In genomic region chr13:63885532-63885949, GRCm38 (mm10) we compare ENCODE assay signal across 15 mouse cellular contexts.
DNase-seq lines count a peak whose midpoint lies in the region; ATAC-seq and TF ChIP-seq lines count a peak whose summit lies in the region.
"Had no signal": no experiment of that assay in that cellular context is flagged by ENCODE, and none has a peak within 500 bp of the region (broad histone marks: within the 10 kb centered on the region; RNA-seq: fewer than 3 reads in every experiment).

No protein-coding gene starts in this region.

- peak; percentile 77 for ATAC-seq in liver, embryonic 13.5 days (ENCODE audit: low read depth)
- ATAC-seq in hindbrain, postnatal 0 days = no peak
- ATAC-seq: forebrain, embryonic 15.5 days had no signal

- no peak overlapping the region for H3K4me3 ChIP-seq in liver, embryonic 13.5 days (replicated peaks)
- H3K4me3 ChIP-seq in hindbrain, postnatal 0 days (ENCODE audit: low read length) = no peak overlapping the region
- H3K4me3 ChIP-seq: embryonic facial prominence, embryonic 13.5 days; forebrain, embryonic 15.5 days; heart, embryonic 12.5 days; neural tube, embryonic 13.5 days had no signal

- no peaks in the 10 kb centered on the region for H3K27me3 ChIP-seq in liver, embryonic 13.5 days
- H3K27me3 ChIP-seq in hindbrain, postnatal 0 days (ENCODE audit: insufficient read depth, low read length) = no peaks in the 10 kb centered on the region
- H3K27me3 ChIP-seq: embryonic facial prominence, embryonic 13.5 days; forebrain, embryonic 15.5 days; heart, embryonic 12.5 days; neural tube, embryonic 13.5 days had no signal

- no peak for TF ChIP-seq CTCF in hindbrain, postnatal 0 days (IDR thresholded peaks at IDR 0.05; ENCODE audit: low read depth)

- peaks cover 27% of the 10 kb centered on the region for H3K4me1 ChIP-seq in liver, embryonic 13.5 days (replicated peaks)
- no peaks in the 10 kb centered on the region for H3K4me1 ChIP-seq in hindbrain, postnatal 0 days (ENCODE audit: insufficient read depth, low read length)
- H3K4me1 ChIP-seq: forebrain, embryonic 15.5 days; heart, embryonic 12.5 days; neural tube, embryonic 13.5 days had no signal

- no peak overlapping the region for H3K9ac ChIP-seq in liver, embryonic 13.5 days
- no peak overlapping the region for H3K9ac ChIP-seq in hindbrain, postnatal 0 days (replicated peaks; ENCODE audit: low read length)
- H3K9ac ChIP-seq: embryonic facial prominence, embryonic 13.5 days; forebrain, embryonic 15.5 days; heart, embryonic 12.5 days; neural tube, embryonic 13.5 days had no signal

- H3K27ac ChIP-seq in liver, embryonic 13.5 days = peak overlapping the region; percentile 71
- no peak overlapping the region for H3K27ac ChIP-seq in hindbrain, postnatal 0 days
- H3K27ac ChIP-seq: embryonic facial prominence, embryonic 13.5 days; forebrain, embryonic 15.5 days; neural tube, embryonic 13.5 days had no signal

- H3K9me3 ChIP-seq in liver, embryonic 13.5 days (replicated peaks) = no peaks in the 10 kb centered on the region
- no peaks in the 10 kb centered on the region for H3K9me3 ChIP-seq in hindbrain, postnatal 0 days (ENCODE audit: low read length)
- H3K9me3 ChIP-seq: forebrain, embryonic 15.5 days; heart, embryonic 12.5 days; neural tube, embryonic 13.5 days had no signal

- DNase-seq in lung, postnatal 10 days = peak; percentile 21
- no peak for DNase-seq in lung, postnatal 14 days
- peak; percentile 56 for DNase-seq in c-Kit-positive CD71-positive TER-119-negative erythroid progenitor cells, embryonic 14.5 days (ENCODE audit: low read depth)
- no peak for DNase-seq in liver, embryonic 13.5 days
- no peak for DNase-seq in hindbrain, postnatal 0 days (ENCODE audit: low spot score)
- no peak for DNase-seq in cerebellum, postnatal 14 days
- no peak for DNase-seq in natural killer cell, adult 2 months (ENCODE audit: low spot score in 2 of 2)
- DNase-seq: cerebellum, adult 9-11 months; gastrocnemius, postnatal 25 days; kidney, postnatal 36 days; right cerebral cortex, adult 18-20 months had no signal

- WGBS in liver, embryonic 13.5 days (ENCODE audit: insufficient replicate concordance) = 24% methylated on average over 3 of the region's 3 CpGs
- 62% methylated on average over 3 of the region's 3 CpGs for WGBS in hindbrain, postnatal 0 days

- peaks cover 8% of the 10 kb centered on the region for H3K36me3 ChIP-seq in liver, embryonic 13.5 days
- H3K36me3 ChIP-seq in hindbrain, postnatal 0 days (ENCODE audit: insufficient read depth, low read length) = no peaks in the 10 kb centered on the region
- H3K36me3 ChIP-seq: forebrain, embryonic 15.5 days had no signal

- peak overlapping the region; percentile 33 for H3K4me2 ChIP-seq in liver, embryonic 13.5 days
- no peak overlapping the region for H3K4me2 ChIP-seq in hindbrain, postnatal 0 days (ENCODE audit: low read depth, low read length)
- H3K4me2 ChIP-seq: embryonic facial prominence, embryonic 13.5 days; forebrain, embryonic 15.5 days; heart, embryonic 12.5 days; neural tube, embryonic 13.5 days had no signal

Comparison
In these comparisons a context has a peak if more than half of its experiments do, and no peak if none do; other contexts are left out.
1. DNase-seq: peak in lung, postnatal 10 days (single experiment) and c-Kit-positive CD71-positive TER-119-negative erythroid progenitor cells, embryonic 14.5 days (single experiment); none in lung, postnatal 14 days (single experiment), liver, embryonic 13.5 days (single experiment), hindbrain, postnatal 0 days (single experiment), cerebellum, postnatal 14 days (0 of 2) and natural killer cell, adult 2 months (0 of 2).